Mouse (Mus musculus) limb, embryonic 13.5 days (tissue): ENCODE results near the gene Ppp1r21. TPM values are rescaled to one million over a fixed set of nuclear protein-coding genes. Genes with fewer than 3 reads are reported as not detected.

ENCODE experiments used
- ATAC-seq: fragments of 200-750 bp; cut with Nextera tagmentation; 2 replicates; pipeline ENCODE4 v1.8.0; 2017; ENCODE audit warnings: low read depth, moderate number of reproducible peaks, moderate TSS enrichment; ENCODE audit not compliant: low FRiP score
- H3K27ac ChIP-seq: fragments of 300-500 bp; sonication (generic); 2 replicates; pipeline ENCODE4 v1.5.1; 2015; ENCODE audit warnings: inconsistent platforms, mild to moderate bottlenecking, moderate library complexity
- H3K27me3 ChIP-seq: fragments of 300-500 bp; sonication (generic); 2 replicates; pipeline ENCODE4 v1.6.1; 2015; ENCODE audit warnings: mild to moderate bottlenecking, inconsistent platforms
- H3K36me3 ChIP-seq: fragments of 300-500 bp; sonication (generic); 2 replicates; pipeline ENCODE4 v1.6.1; 2015; ENCODE audit warnings: inconsistent platforms, mild to moderate bottlenecking, moderate library complexity
- H3K4me1 ChIP-seq: fragments of 300-500 bp; sonication (generic); 2 replicates; pipeline ENCODE4 v1.6.1; 2015; ENCODE audit warnings: inconsistent platforms
- H3K4me2 ChIP-seq: fragments of 300-500 bp; sonication (generic); replicated peaks from 2 replicates; pipeline ENCODE4 v1.6.1; 2015; ENCODE audit warnings: inconsistent platforms, mild to moderate bottlenecking, moderate library complexity
- H3K4me3 ChIP-seq: fragments of 300-500 bp; sonication (generic); 2 replicates; pipeline ENCODE4 v1.5.1; 2015; ENCODE audit warnings: moderate library complexity, mild to moderate bottlenecking, inconsistent platforms
- H3K9ac ChIP-seq: fragments of 300-500 bp; sonication (generic); 2 replicates; pipeline ENCODE4 v1.6.1; 2015; ENCODE audit warnings: mild to moderate bottlenecking, inconsistent platforms
- H3K9me3 ChIP-seq: fragments of 300-500 bp; sonication (generic); 2 replicates; pipeline ENCODE4 v1.6.1; 2016; ENCODE audit warnings: inconsistent platforms
- WGBS: fragments of 180-500 bp; shearing (Covaris S2); methylation state at CpG from one replicate; pipeline ENCODE4 v1.1.7; 2015; 5-methylcytosine and 5-hydroxymethylcytosine counted together
- polyA plus RNA-seq: library from polyadenylated mRNA; unstranded; fragments of >200 nt; fragmentation: Nextera tagmentation; extraction: Ambion mirVana; gene quantifications from 2 replicates; pipeline ENCODE4 v1.2.1, GENCODE M21; 2015

The Ppp1r21 gene
- polyA plus RNA-seq, 1 experiment from 2014 or later = 22.3 TPM

DNA sequence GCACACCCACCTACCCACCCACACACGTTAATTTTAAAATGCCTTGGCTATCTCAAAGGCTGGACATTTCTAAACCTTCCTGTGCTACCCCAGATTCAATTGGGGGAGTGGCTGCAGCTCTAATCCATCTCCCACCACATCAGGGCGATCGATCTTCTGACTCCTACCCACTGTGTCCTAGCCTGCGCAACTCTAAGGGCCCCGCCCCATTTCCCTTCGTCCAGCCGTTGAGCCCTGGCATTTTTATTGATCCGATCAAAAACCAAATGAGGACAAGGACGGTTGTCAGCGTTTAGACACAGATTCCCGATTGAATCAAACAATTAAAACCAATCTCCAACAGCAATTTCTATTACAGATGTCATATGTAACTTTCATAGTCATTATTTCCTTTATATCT, 74.0 kb downstream of the Ppp1r21 start:
- no peak overlapping the region for H3K9ac ChIP-seq
- no peak overlapping the region for H3K4me3 ChIP-seq
- no peak overlapping the region for H3K27ac ChIP-seq
- no peaks in the 10 kb centered on the region for H3K27me3 ChIP-seq
- peaks cover 22% of the 10 kb centered on the region for H3K4me1 ChIP-seq
- ATAC-seq = no peak
- peaks cover 15% of the 10 kb centered on the region for H3K36me3 ChIP-seq
- WGBS = 88% methylated on average over 11 of the region's 11 CpGs
- no peaks in the 10 kb centered on the region for H3K9me3 ChIP-seq
- no peak overlapping the region for H3K4me2 ChIP-seq

DNA sequence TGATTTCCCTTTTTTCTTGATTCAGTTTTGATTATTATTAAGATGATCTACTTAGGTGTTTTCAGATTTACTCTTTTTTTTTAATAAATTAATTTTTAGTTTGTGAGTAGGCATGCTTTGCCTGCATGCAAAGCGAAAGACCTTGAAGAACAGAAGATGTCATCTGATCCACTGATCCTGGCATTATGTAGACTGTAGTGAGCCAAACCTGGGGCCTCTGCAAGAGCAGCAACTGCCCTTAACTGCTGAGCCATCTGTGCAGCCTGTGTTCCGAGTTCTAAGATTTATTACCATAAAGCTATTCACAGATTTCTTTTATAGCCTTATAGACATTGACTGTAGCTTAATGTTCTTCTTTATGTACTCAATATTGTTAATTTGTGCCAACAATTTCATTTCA, 76.1 kb downstream of the Ppp1r21 start:
- no peak overlapping the region for H3K27ac ChIP-seq
- no peak overlapping the region for H3K4me2 ChIP-seq
- peaks cover 9% of the 10 kb centered on the region for H3K4me1 ChIP-seq
- WGBS = 66% methylated on average over 2 of the region's 2 CpGs
- ATAC-seq = no peak
- no peaks in the 10 kb centered on the region for H3K9me3 ChIP-seq
- H3K27me3 ChIP-seq = no peaks in the 10 kb centered on the region
- H3K4me3 ChIP-seq = no peak overlapping the region
- peaks cover 25% of the 10 kb centered on the region for H3K36me3 ChIP-seq
- no peak overlapping the region for H3K9ac ChIP-seq

DNA sequence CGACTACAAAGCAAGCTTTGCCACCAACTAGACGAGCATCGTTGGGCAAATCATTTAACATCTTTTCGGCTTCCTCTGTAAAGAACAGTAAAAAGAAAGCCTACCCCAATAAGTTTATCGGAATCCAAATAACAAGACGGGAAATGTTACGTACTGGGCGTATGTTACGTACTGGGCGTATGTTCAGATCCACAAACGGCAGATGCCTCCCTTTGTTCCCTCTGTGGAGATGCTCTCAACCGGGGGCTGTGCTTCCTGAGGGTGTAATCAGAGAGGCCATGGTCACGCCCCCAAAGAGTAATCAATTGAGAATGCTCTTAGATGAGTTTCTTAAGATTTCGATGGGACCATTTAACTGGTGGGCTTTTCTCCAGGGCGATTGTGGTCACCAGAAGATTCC, 79.4 kb downstream of the Ppp1r21 start:
- H3K4me1 ChIP-seq = peaks cover 18% of the 10 kb centered on the region
- no peak overlapping the region for H3K9ac ChIP-seq
- H3K27me3 ChIP-seq = no peaks in the 10 kb centered on the region
- H3K9me3 ChIP-seq = no peaks in the 10 kb centered on the region
- no peak for ATAC-seq
- no peak overlapping the region for H3K27ac ChIP-seq
- WGBS = 84% methylated on average over 15 of the region's 15 CpGs
- H3K4me3 ChIP-seq = no peak overlapping the region
- peaks cover 16% of the 10 kb centered on the region for H3K36me3 ChIP-seq
- H3K4me2 ChIP-seq = no peak overlapping the region

DNA sequence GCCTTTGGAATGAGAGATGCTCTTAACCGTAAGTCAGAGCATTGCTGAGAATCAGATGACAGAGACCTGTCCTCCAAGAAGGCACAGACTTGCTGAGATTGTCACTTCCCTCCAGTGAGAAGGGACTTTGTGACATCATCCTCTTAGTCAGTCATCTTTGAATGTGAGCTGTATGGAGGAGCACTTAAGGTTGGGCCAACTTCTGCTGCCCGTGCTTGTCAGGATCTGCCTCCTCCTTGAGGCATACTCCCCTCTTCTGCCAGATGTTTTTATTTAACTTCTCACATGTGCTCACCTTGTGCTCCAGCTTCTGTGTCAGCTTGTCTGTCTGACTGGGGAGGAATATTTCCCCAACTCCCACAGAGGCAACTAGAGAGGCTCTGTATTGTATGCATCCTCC, 81.1 kb downstream of the Ppp1r21 start:
- Histone ChIP-seq H3K4me1 (peaks cover 18% of the 10 kb centered on the region), H3K27me3 (no peaks in the 10 kb centered on the region), H3K4me2 (no peak overlapping the region), H3K27ac (no peak overlapping the region), H3K9me3 (no peaks in the 10 kb centered on the region), H3K4me3 (no peak overlapping the region), H3K36me3 (peaks cover 16% of the 10 kb centered on the region), H3K9ac (no peak overlapping the region)
- ATAC-seq = peak; percentile 60; the same call in 1 of the 2 replicates
- 35% methylated on average over 2 of the region's 2 CpGs for WGBS

DNA sequence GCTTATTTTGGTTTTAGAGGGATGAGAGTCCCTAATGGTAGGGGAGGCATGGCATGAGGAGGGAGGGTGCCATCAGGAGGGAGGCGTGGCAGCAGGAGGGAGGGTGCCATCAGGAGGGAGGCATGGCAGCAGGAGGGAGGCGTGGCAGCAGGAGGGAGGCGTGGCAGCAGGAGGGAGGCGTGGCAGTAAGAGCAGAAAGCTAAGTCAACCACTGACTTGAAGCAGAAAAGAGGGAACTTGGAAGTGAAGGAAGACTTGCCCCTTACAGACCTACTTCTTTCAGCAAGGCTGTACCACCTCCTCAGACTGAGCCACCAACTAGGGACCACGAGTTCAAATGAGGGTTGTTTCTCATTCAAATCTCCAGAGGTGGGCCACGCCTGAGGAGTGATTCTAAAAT, 83.3 kb downstream of the Ppp1r21 start:
- H3K27ac ChIP-seq = no peak overlapping the region
- no peak overlapping the region for H3K4me2 ChIP-seq
- no peaks in the 10 kb centered on the region for H3K9me3 ChIP-seq
- H3K9ac ChIP-seq = no peak overlapping the region
- no peak overlapping the region for H3K4me3 ChIP-seq
- H3K27me3 ChIP-seq = no peaks in the 10 kb centered on the region
- ATAC-seq = no peak
- peaks cover 18% of the 10 kb centered on the region for H3K4me1 ChIP-seq
- H3K36me3 ChIP-seq = peaks cover 21% of the 10 kb centered on the region
- 72% methylated on average over 6 of the region's 6 CpGs for WGBS

DNA sequence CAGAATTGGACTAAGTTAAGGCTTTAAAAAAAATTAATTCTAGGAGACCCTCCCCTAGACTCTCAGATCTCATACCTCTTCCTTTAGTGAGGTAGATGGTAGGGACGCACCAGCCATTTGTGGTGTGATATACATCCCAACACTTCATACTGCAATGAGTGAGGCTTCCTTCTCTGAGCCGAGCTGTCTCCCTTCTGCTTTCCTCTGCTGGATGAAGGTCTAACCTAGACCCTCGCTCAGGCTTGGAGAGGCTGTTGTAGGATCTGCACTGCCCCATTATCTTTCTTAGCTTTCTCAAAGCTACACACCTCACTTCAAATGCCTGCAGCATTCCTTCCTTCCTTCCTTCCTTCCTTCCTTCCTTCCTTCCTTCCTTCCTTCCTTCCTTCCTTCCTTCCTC, 83.8 kb downstream of the Ppp1r21 start:
- WGBS = 90% methylated on average over 3 of the region's 3 CpGs
- Histone ChIP-seq H3K27me3 (no peaks in the 10 kb centered on the region), H3K27ac (no peak overlapping the region), H3K36me3 (peaks cover 20% of the 10 kb centered on the region), H3K9ac (no peak overlapping the region), H3K4me1 (peaks cover 18% of the 10 kb centered on the region), H3K9me3 (no peaks in the 10 kb centered on the region), H3K4me2 (no peak overlapping the region), H3K4me3 (no peak overlapping the region)
- ATAC-seq = no peak

DNA sequence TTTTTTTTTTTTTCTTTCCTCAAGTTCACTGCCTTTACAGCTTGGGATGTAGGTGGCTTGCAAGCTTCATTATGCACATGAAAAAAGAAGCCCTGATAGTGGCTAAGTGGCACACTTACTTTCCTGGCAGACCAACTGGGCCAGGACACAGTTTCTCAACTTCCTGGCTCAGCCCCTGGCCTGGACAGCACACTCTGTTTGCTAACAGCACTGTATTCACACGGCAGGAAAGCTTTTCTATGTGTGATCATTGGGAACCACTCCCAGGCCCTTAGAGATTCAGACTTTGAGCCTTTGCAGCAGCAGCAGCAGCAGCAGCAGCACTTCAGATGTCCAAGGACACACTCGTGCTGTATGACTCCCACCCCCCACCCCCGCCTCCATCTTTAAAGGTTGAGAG, 84.3 kb downstream of the Ppp1r21 start:
- WGBS = 50% methylated on average over 3 of the region's 3 CpGs
- Histone ChIP-seq H3K27me3 (no peaks in the 10 kb centered on the region), H3K4me1 (peaks cover 18% of the 10 kb centered on the region), H3K4me3 (no peak overlapping the region), H3K27ac (no peak overlapping the region), H3K36me3 (peaks cover 17% of the 10 kb centered on the region), H3K9me3 (no peaks in the 10 kb centered on the region), H3K9ac (no peak overlapping the region), H3K4me2 (no peak overlapping the region)
- no peak for ATAC-seq

DNA sequence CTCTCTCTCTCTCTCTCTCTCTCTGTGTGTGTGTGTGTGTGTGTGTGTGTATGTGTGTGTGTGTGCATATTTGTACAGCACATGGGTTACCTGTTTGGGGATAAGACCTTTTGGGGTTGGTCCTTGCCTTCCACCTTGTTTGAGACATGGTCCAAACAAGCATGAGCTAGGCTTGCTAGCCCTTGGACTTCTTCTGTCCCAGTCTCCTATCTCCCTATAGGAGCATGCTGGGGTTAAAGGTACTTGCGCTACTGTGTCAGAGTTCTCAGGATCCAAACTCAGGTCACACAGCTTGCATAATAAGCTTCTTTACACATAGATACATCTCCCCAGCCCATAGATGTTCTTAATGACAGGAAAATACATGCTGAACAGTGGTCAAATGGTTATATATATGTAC, 84.8 kb downstream of the Ppp1r21 start:
- ATAC-seq = no peak
- H3K9ac ChIP-seq = no peak overlapping the region
- no peak overlapping the region for H3K27ac ChIP-seq
- no peaks in the 10 kb centered on the region for H3K9me3 ChIP-seq
- peaks cover 18% of the 10 kb centered on the region for H3K4me1 ChIP-seq
- peaks cover 12% of the 10 kb centered on the region; the same call in 1 of the 2 replicates for H3K36me3 ChIP-seq
- no peak overlapping the region for H3K4me3 ChIP-seq
- no peak overlapping the region for H3K4me2 ChIP-seq
- H3K27me3 ChIP-seq = no peaks in the 10 kb centered on the region
- 100% methylated on average over 1 of the region's 1 CpGs for WGBS

DNA sequence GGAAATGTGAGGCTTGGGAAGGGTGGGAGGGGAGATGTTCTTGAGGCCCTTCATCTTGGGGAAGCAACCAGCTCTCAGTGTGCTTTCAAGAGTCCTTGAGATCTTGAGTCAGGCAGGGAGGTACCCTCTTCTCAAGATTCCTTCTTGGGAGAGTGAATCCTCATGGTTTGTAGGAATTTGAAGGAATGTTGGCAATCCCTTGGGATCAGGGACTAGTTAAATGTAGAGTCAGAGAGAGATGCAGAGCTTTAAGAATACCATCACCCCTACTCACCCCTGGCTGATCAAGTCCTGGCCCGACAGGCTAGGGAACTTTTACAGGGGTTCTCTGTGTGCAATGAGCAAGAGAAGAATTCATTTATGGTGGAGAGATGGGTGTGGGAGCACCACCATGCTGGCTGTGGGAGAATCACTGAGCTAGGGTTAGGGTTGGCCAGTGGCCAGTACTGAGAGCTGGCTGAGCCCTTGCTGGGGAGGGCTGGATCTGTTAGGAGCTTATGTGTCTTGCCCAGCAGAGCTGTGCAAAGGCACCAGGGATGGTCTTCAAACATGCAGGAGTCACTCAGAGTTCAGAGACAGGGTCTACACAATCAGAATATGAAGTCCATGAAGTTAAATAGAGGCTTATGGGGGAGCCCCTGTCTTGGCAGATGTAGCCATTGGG, 85.7 kb downstream of the Ppp1r21 start:
- Histone ChIP-seq H3K27ac (no peak overlapping the region), H3K4me2 (no peak overlapping the region), H3K9ac (no peak overlapping the region), H3K36me3 (peaks cover 11% of the 10 kb centered on the region), H3K9me3 (no peaks in the 10 kb centered on the region), H3K4me3 (no peak overlapping the region), H3K4me1 (peaks cover 14% of the 10 kb centered on the region), H3K27me3 (no peaks in the 10 kb centered on the region)
- no peak for ATAC-seq
- WGBS = 81% methylated on average over 1 of the region's 1 CpGs

DNA sequence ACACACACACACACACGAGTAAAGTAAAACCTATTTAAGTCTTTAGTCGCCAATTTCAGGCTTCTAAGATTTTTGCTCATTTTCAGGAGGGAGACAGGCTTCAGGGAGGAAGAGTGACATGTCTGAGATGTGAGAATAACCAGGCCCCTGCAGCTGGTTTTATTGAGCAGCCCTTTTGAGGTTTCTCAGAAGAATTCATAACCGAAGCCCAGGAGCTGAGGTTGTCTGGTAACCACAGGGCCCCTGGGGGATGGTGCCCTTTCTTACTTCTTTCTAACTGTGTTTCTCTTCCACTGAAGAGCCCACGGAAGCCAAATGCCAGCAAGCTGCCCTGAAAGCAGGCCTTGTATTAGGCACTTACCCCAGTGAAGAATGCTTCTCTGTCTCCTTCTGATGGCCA, 91.0 kb downstream of the Ppp1r21 start:
- no peak overlapping the region for H3K4me2 ChIP-seq
- H3K36me3 ChIP-seq = peaks cover 45% of the 10 kb centered on the region
- no peaks in the 10 kb centered on the region for H3K9me3 ChIP-seq
- H3K4me3 ChIP-seq = no peak overlapping the region
- WGBS = 56% methylated on average over 4 of the region's 4 CpGs
- ATAC-seq = peak; percentile 41; the same call in 1 of the 2 replicates
- peaks cover 20% of the 10 kb centered on the region for H3K4me1 ChIP-seq
- no peak overlapping the region for H3K9ac ChIP-seq
- peak overlapping the region; percentile 39; the same call in 1 of the 2 replicates for H3K27ac ChIP-seq
- H3K27me3 ChIP-seq = no peaks in the 10 kb centered on the region

DNA sequence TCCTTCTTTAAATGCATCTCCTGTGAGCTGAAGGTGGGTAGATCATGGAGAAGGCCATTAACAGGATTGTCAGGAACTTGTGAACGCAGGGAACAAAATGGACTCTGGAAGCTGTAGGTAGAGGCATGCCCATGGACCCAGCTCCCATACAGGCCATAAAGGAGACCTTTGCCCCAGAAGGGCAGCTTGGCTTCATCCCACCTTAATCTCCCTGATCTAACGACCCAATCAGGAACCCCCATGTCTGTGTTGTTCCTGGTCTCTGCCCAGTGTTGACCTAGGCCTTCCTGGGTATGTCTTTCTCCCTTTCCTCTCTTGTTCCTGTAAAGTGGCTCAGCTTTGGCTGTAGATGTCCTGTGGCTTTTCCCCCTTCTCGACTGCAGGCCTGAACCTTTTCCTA, 91.5 kb downstream of the Ppp1r21 start:
- H3K9me3 ChIP-seq = no peaks in the 10 kb centered on the region
- H3K9ac ChIP-seq = no peak overlapping the region
- no peak for ATAC-seq
- no peak overlapping the region for H3K4me2 ChIP-seq
- H3K27me3 ChIP-seq = no peaks in the 10 kb centered on the region
- peak overlapping the region; percentile 39; the same call in 1 of the 2 replicates for H3K27ac ChIP-seq
- H3K4me1 ChIP-seq = peaks cover 25% of the 10 kb centered on the region
- WGBS = 76% methylated on average over 3 of the region's 3 CpGs
- peaks cover 45% of the 10 kb centered on the region for H3K36me3 ChIP-seq
- H3K4me3 ChIP-seq = no peak overlapping the region

DNA sequence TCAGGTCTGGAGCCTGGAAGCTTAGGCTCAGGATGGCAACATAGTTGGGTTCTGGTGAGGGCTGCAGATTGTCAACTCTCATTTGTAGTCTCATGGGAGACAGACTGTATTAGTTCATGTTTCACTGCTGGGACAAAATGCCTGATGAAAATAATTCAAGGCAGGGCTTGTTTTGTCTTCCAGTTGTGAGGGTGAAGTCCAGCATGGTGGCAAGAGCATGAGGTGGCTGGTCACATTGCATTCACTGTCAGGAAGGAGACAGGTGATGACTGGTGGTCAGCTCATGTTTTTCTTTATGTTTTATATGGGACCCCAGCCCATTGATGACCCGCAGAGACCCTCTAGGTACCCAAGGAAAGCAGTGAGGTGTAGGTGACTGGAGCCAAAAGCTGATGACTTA, 92.8 kb downstream of the Ppp1r21 start:
- Histone ChIP-seq H3K9me3 (no peaks in the 10 kb centered on the region), H3K9ac (no peak overlapping the region), H3K27me3 (no peaks in the 10 kb centered on the region), H3K36me3 (peaks cover 38% of the 10 kb centered on the region), H3K4me2 (no peak overlapping the region), H3K4me3 (no peak overlapping the region), H3K4me1 (peaks cover 38% of the 10 kb centered on the region), H3K27ac (no peak overlapping the region)
- no peak for ATAC-seq
- 86% methylated on average over 1 of the region's 1 CpGs for WGBS

DNA sequence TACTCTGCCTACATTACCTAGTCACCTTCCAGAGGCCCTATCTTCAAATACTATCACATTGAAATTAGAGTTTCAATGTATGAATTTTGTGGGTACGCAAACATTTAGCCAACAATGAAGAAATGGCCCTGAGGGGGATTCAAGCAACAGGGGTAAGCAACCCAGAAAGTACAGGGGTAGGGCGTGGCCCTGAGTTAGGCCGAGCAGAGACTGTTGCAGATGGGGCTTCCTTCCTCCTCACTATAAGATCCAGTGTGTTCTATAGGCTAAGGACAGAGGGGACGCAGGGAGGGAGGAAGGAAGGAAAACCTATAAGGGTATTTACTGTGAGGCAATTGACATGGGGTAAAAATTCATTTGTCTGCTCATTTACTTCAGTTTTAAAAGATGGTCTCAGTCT, 94.5 kb downstream of the Ppp1r21 start:
- no peak overlapping the region for H3K27ac ChIP-seq
- no peak for ATAC-seq
- H3K9me3 ChIP-seq = no peaks in the 10 kb centered on the region
- no peak overlapping the region for H3K4me3 ChIP-seq
- no peak overlapping the region for H3K4me2 ChIP-seq
- H3K9ac ChIP-seq = no peak overlapping the region
- H3K4me1 ChIP-seq = peaks cover 55% of the 10 kb centered on the region
- WGBS = 87% methylated on average over 4 of the region's 4 CpGs
- H3K36me3 ChIP-seq = peaks cover 38% of the 10 kb centered on the region
- H3K27me3 ChIP-seq = no peaks in the 10 kb centered on the region
